Comparison of ENCODE assay signal across 10 mouse cellular contexts in the genomic region with DNA sequence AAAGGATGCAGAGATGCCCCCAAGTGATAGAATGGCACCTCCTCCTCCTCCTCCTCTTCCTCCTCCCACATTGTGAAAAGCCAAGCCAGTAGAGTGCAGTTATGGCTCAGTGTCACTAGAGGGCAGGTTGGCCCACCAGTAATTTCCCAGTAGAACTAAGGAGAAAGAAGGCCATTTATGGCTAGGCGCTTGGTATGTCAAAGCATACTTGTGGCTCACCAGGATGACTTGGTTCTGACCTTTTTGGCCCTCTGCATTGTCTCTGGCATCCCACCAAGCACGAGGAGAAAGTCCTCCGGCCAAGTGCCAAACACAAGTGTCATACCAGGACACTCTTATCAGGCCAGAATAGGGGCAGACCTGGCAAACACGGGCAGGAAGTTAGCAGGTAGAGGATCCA. TPM values are rescaled to one million over a fixed set of nuclear protein-coding genes. Genes with fewer than 3 reads are reported as not detected.
DNase-seq lines count a peak whose midpoint lies in the region; ATAC-seq and TF ChIP-seq lines count a peak whose summit lies in the region.
"Had no signal": no experiment of that assay in that cellular context is flagged by ENCODE, and none has a peak within 500 bp of the region (broad histone marks: within the 10 kb centered on the region; RNA-seq: fewer than 3 reads in every experiment).

No protein-coding gene starts in this region.

- no peak overlapping the region for H3K4me3 ChIP-seq in forebrain, embryonic 11.5 days (ENCODE audit: low read depth, low read length)
- no peak overlapping the region for H3K4me3 ChIP-seq in forebrain, embryonic 16.5 days (replicated peaks; ENCODE audit: low read length)
- no peak overlapping the region for H3K4me3 ChIP-seq in kidney, postnatal 0 days (replicated peaks; ENCODE audit: low read depth, low read length)
- H3K4me3 ChIP-seq in lung, postnatal 0 days (ENCODE audit: low read depth, low read length): no peak overlapping the region
- no peak overlapping the region for H3K4me3 ChIP-seq in stomach, postnatal 0 days (ENCODE audit: low read depth, low read length)
- H3K4me3 ChIP-seq: limb, embryonic 12.5 days; stomach, embryonic 15.5 days had no signal

- no peak overlapping the region for H3K9ac ChIP-seq in forebrain, embryonic 11.5 days (ENCODE audit: low read length)
- H3K9ac ChIP-seq in forebrain, embryonic 16.5 days (replicated peaks; ENCODE audit: low read depth, low read length): no peak overlapping the region
- H3K9ac ChIP-seq in kidney, postnatal 0 days (ENCODE audit: low read depth, low read length): no peak overlapping the region
- H3K9ac ChIP-seq in lung, postnatal 0 days (replicated peaks; ENCODE audit: low read depth): no peak overlapping the region
- H3K9ac ChIP-seq in stomach, postnatal 0 days (ENCODE audit: low read length): no peak overlapping the region
- H3K9ac ChIP-seq: limb, embryonic 12.5 days; stomach, embryonic 15.5 days had no signal

- ATAC-seq in forebrain, embryonic 11.5 days (replicated peaks; ENCODE audit: low FRiP score): no peak
- no peak for ATAC-seq in forebrain, embryonic 16.5 days
- ATAC-seq in kidney, postnatal 0 days (replicated peaks; ENCODE audit: low FRiP score, low read depth): no peak
- no peak; the same call in 1 of the 2 replicates for ATAC-seq in lung, postnatal 0 days
- ATAC-seq in stomach, postnatal 0 days (ENCODE audit: low FRiP score, low TSS enrichment): no peak

- H3K27me3 ChIP-seq in forebrain, embryonic 11.5 days (ENCODE audit: control insufficient read depth, insufficient read depth, low read length): peaks cover 2% of the 10 kb centered on the region
- no peaks in the 10 kb centered on the region for H3K27me3 ChIP-seq in forebrain, embryonic 16.5 days (replicated peaks; ENCODE audit: control insufficient read depth, insufficient read depth, low read length)
- no peaks in the 10 kb centered on the region for H3K27me3 ChIP-seq in kidney, postnatal 0 days (ENCODE audit: insufficient read depth, low read length)
- H3K27me3 ChIP-seq in lung, postnatal 0 days (replicated peaks; ENCODE audit: insufficient read depth, low read length): no peaks in the 10 kb centered on the region
- H3K27me3 ChIP-seq in stomach, postnatal 0 days (ENCODE audit: control insufficient read depth, insufficient read depth, low read length): no peaks in the 10 kb centered on the region
- H3K27me3 ChIP-seq: stomach, embryonic 15.5 days had no signal

- no peaks in the 10 kb centered on the region for H3K9me3 ChIP-seq in forebrain, embryonic 11.5 days (ENCODE audit: control insufficient read depth, low read length)
- H3K9me3 ChIP-seq in forebrain, embryonic 16.5 days (ENCODE audit: control insufficient read depth, low read length): no peaks in the 10 kb centered on the region
- H3K9me3 ChIP-seq in kidney, postnatal 0 days (replicated peaks; ENCODE audit: low read length): no peaks in the 10 kb centered on the region
- no peaks in the 10 kb centered on the region for H3K9me3 ChIP-seq in lung, postnatal 0 days (ENCODE audit: low read length)
- no peaks in the 10 kb centered on the region for H3K9me3 ChIP-seq in stomach, postnatal 0 days (ENCODE audit: control insufficient read depth, low read length)
- H3K9me3 ChIP-seq: limb, embryonic 12.5 days; stomach, embryonic 15.5 days had no signal

- H3K4me1 ChIP-seq in forebrain, embryonic 11.5 days (replicated peaks; ENCODE audit: control insufficient read depth, insufficient read depth, low read length): peaks cover 5% of the 10 kb centered on the region
- H3K4me1 ChIP-seq in forebrain, embryonic 16.5 days (replicated peaks; ENCODE audit: control insufficient read depth, insufficient read depth, low read length): peaks cover 9% of the 10 kb centered on the region
- no peaks in the 10 kb centered on the region for H3K4me1 ChIP-seq in kidney, postnatal 0 days (replicated peaks; ENCODE audit: insufficient read depth, low read length)
- H3K4me1 ChIP-seq in lung, postnatal 0 days (ENCODE audit: insufficient read depth, low read depth, low read length): no peaks in the 10 kb centered on the region
- no peaks in the 10 kb centered on the region; the same call in 1 of the 2 replicates for H3K4me1 ChIP-seq in stomach, postnatal 0 days (replicated peaks; ENCODE audit: control insufficient read depth, insufficient read depth)

- no peak overlapping the region for H3K27ac ChIP-seq in forebrain, embryonic 11.5 days (ENCODE audit: low read depth, low read length)
- no peak overlapping the region for H3K27ac ChIP-seq in forebrain, embryonic 16.5 days (ENCODE audit: low read length)
- no peak overlapping the region for H3K27ac ChIP-seq in kidney, postnatal 0 days
- H3K27ac ChIP-seq in lung, postnatal 0 days (ENCODE audit: low read length): no peak overlapping the region
- no peak overlapping the region for H3K27ac ChIP-seq in stomach, postnatal 0 days (replicated peaks)
- H3K27ac ChIP-seq: limb, embryonic 12.5 days; stomach, embryonic 15.5 days had no signal

- DNase-seq in forebrain, embryonic 11.5 days (ENCODE audit: low spot score): peak; percentile 68
- peak; percentile 34 for DNase-seq in urinary bladder, postnatal 14 days (ENCODE audit: low spot score)
- no peak for DNase-seq in urinary bladder, adult 2 months (ENCODE audit: low spot score)
- peak; percentile 62 for DNase-seq in embryo, embryonic 11 days
- DNase-seq in kidney, postnatal 0 days (ENCODE audit: low spot score): peak; percentile 81
- DNase-seq in lung, postnatal 0 days (ENCODE audit: low spot score): peak; percentile 59
- no peak for DNase-seq in stomach, postnatal 0 days (ENCODE audit: low spot score)

- no peak for TF ChIP-seq EP300 in lung, postnatal 0 days (IDR thresholded peaks at IDR 0.05)
- TF ChIP-seq EP300 in stomach, postnatal 0 days (optimal IDR thresholded peaks at IDR 0.05): no peak

- no peaks in the 10 kb centered on the region for H3K36me3 ChIP-seq in forebrain, embryonic 11.5 days (ENCODE audit: control insufficient read depth, insufficient read depth, low read length)
- H3K36me3 ChIP-seq in forebrain, embryonic 16.5 days (ENCODE audit: control insufficient read depth, insufficient read depth): no peaks in the 10 kb centered on the region
- no peaks in the 10 kb centered on the region for H3K36me3 ChIP-seq in kidney, postnatal 0 days (ENCODE audit: insufficient read depth, low read length)
- no peaks in the 10 kb centered on the region for H3K36me3 ChIP-seq in lung, postnatal 0 days (ENCODE audit: insufficient read depth, low read length)
- H3K36me3 ChIP-seq in stomach, postnatal 0 days (ENCODE audit: control insufficient read depth, insufficient read depth, low read length): no peaks in the 10 kb centered on the region
- H3K36me3 ChIP-seq: limb, embryonic 12.5 days; stomach, embryonic 15.5 days had no signal

- peak; percentile 84 for TF ChIP-seq CTCF in kidney, postnatal 0 days (IDR thresholded peaks at IDR 0.05; ENCODE audit: low read depth)
- peak; percentile 83 for TF ChIP-seq CTCF in lung, postnatal 0 days (IDR thresholded peaks at IDR 0.05)
- peak; percentile 86 for TF ChIP-seq CTCF in stomach, postnatal 0 days (IDR thresholded peaks at IDR 0.05; ENCODE audit: low read depth)

- no peak overlapping the region for H3K4me2 ChIP-seq in forebrain, embryonic 11.5 days (ENCODE audit: low read depth, low read length, severe bottlenecking)
- no peak overlapping the region for H3K4me2 ChIP-seq in forebrain, embryonic 16.5 days (ENCODE audit: low read length)
- H3K4me2 ChIP-seq in kidney, postnatal 0 days (ENCODE audit: low read length): no peak overlapping the region
- no peak overlapping the region for H3K4me2 ChIP-seq in lung, postnatal 0 days (replicated peaks; ENCODE audit: low read depth, low read length)
- H3K4me2 ChIP-seq in stomach, postnatal 0 days (replicated peaks; ENCODE audit: low read depth): no peak overlapping the region
- H3K4me2 ChIP-seq: limb, embryonic 12.5 days; stomach, embryonic 15.5 days had no signal

- 40% methylated on average over 4 of the region's 4 CpGs for WGBS in forebrain, embryonic 11.5 days
- 44% methylated on average over 4 of the region's 4 CpGs for WGBS in forebrain, embryonic 16.5 days
- WGBS in kidney, postnatal 0 days: 46% methylated on average over 4 of the region's 4 CpGs
- 23% methylated on average over 4 of the region's 4 CpGs for WGBS in lung, postnatal 0 days
- 37% methylated on average over 4 of the region's 4 CpGs for WGBS in stomach, postnatal 0 days

RNA-seq across cellular contexts. Expression of gene Cpne2, which starts 4.5 kb away (rescaled TPM):
- 19.9 and 23.1 TPM in 2 replicates for polyA plus RNA-seq in forebrain, embryonic 11.5 days (2014; fragmentation: Nextera tagmentation; extraction: Ambion mirVana)
- 21.1 and 29.2 TPM in 2 replicates for polyA plus RNA-seq in forebrain, embryonic 16.5 days (2015; fragmentation: Nextera tagmentation; extraction: Ambion mirVana)
- polyA plus RNA-seq in urinary bladder, adult 2 months (2012; rRNA removed): 27.6 and 31.4 TPM in 2 replicates
- polyA plus RNA-seq in kidney, postnatal 0 days (2015; fragmentation: Nextera tagmentation; extraction: Ambion mirVana): 11.4 and 12.9 TPM in 2 replicates
- polyA plus RNA-seq in lung, postnatal 0 days (2015; fragmentation: Nextera tagmentation; extraction: Ambion mirVana): 8.6 and 9.2 TPM in 2 replicates
- 6.2 and 7.9 TPM in 2 replicates for polyA plus RNA-seq in stomach, postnatal 0 days (2015; fragmentation: Nextera tagmentation; extraction: Ambion mirVana)

Comparison
In these comparisons a context has a peak if more than half of its experiments do, and no peak if none do; other contexts are left out.
1. DNase-seq: peak in forebrain, embryonic 11.5 days (single experiment), urinary bladder, postnatal 14 days (single experiment), embryo, embryonic 11 days (single experiment), kidney, postnatal 0 days (single experiment) and lung, postnatal 0 days (single experiment); none in urinary bladder, adult 2 months (single experiment) and stomach, postnatal 0 days (single experiment).
2. Peak in every context shown above with its lines, with median percentiles within 50 percentile points of each other: CTCF ChIP-seq.